Mouse (Mus musculus) left cerebral cortex, postnatal 36 days (tissue): ENCODE measurements around the gene Nme3. TPM values are rescaled to one million over a fixed set of nuclear protein-coding genes. Genes with fewer than 3 reads are reported as not detected.
A peak's percentile ranks its signal among the peaks of the same experiment; 100 is the strongest.

ENCODE experiments used
- DNase-seq, 2 experiments: peaks; one replicate each; pipeline ENCODE4 v3.0.0; 2021 to 2022; ENCODE audit warnings: low spot score in 2 of 2, mixed read lengths in 1 of 2
- intact Hi-C: fragments of 180-260 bp; cut with DNase I; formaldehyde crosslinking; loops from one replicate; pipeline ENCODE4 v1.15.1; 2025
- total RNA-seq, 2 experiments: library from RNA; stranded (reverse); gene quantifications; 2 replicates each; pipeline ENCODE4 v1.2.3; 2021

Gene Nme3
- total RNA-seq, 2 experiments from 2014 or later, result 41.4 to 54.3 TPM

DNA sequence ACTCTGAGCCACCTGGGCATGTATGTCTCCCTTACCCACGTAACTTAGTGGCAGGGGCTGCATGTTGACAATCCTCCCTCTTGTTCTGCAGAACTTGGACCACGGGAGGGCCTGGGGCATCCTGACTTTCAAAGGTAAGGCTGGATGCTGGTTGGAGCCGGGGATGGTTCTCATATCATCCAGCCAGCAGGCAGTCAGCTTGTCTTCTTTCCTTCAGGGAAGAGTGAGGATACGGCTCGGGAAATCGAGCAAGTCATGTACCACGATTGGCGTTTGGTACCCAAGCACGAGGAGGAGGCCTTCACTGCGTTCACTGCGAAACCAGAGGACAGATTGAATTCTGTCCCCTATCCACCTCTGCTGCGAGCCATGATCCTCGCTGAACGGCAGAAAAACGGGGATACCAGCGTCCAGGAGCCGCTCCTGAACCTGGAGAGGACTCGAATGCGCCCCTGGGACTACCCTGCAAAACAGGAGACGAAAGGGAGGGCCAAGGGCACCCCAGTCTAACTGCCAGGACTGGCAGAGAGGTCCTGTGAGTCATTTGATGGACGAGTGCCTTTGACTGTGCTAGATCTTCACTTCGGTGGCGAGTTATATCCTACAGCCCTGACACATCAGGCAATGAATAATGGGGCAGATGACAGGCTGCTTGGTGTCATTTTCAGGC lies 594 bp upstream of the Nme3 start:
- intact Hi-C loops, result no loop called here
- DNase-seq, result no peak

DNA sequence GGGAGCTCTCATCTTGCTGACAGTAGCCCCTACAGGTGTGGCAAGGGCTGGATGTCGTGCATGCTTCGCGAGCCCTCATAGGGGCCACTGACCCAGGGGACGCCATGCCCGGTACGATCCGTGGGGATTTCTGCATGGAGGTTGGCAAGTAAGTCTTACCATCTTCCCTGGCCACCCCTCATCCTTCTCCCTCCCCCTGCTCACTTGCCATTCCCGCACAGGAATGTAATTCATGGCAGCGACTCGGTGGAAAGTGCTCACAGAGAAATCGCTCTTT lies 631 bp downstream of the Nme3 start:
- intact Hi-C loops, result no loop called here
- no peak for DNase-seq

DNA sequence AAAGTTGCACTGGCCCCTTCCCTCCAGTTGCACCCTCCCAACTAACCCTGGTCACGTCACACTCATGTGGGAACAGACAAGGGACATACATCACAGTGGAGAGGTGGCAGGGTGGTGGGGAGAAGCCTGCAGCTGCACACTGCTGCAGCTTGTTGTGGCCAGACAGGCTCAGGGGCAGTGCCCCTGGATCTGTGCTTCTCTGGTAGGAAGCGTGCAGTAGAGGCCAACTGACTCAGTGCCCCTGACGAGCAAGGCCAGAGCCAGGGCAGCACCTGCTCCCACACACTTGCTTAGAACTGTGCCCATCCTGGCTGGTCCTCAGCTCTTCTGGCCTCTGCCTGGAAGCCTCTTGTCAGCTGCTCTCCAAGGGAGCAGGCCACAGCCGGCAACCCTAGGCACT lies 1.3 kb downstream of the Nme3 start:
- DNase-seq, result peak in 1 of 2 experiments; percentile 15
- intact Hi-C loops, result no loop called here

DNA sequence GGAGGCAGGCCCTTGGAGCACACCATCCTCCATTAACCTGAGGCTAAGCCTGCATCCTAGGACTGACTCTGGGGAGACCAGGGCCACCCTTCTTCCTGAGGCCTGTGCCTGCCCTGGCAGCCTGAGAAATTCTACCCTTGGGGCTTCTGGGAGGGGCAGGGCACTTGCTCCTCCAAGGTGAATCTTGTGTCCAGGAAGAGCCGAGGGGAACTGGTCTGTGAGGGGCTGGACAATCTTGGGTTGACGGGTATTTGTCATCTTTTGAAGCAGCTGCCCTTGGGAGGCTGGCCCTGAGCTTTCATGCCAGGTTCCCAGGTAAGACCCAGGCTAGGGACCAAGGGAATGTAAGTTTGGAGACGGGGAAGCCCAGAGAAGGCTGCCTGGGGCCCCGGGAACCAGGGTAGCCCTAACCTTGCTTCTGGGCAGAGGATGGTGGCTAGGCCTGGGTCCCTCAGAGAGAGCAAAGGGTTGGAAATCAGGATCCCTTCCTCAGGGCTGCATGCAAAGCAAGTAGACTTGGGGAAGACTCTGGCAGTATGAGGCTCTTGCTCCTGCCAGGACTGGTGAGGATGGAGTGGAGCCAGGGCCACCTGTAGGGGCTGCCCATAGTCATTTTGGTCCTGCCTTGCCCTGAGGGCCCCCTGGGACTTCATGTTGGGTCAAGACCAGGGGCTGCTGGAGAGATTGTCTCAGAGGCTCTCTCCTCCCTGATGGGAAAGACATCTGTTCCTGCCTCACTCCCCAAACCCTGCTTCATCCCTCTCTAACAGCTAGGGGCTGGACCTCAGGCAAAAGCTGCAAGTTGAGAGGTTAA lies 1.9 kb downstream of the Nme3 start:
- intact Hi-C loops, result no loop called here
- DNase-seq, result no peak

DNA sequence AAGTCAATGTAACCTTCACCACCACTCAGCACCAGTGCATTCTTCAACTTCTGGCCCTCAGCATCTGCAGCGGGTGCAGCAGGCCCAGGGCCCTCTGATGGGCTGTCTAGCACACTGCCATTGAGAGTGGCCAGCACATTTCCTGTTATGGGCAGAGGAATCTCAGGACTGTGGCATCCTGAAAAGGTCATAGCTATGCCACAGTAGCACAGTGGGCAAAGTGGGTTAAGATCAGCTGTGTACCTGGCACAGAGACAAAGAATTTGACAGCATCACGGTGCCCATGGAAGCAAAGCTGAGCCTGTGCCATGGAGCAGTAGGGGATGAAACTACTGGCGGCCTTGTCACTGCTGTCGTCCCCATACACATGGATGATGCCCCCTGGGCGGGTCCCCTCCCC lies 2.9 kb downstream of the Nme3 start:
- intact Hi-C loops, result no loop called here

DNA sequence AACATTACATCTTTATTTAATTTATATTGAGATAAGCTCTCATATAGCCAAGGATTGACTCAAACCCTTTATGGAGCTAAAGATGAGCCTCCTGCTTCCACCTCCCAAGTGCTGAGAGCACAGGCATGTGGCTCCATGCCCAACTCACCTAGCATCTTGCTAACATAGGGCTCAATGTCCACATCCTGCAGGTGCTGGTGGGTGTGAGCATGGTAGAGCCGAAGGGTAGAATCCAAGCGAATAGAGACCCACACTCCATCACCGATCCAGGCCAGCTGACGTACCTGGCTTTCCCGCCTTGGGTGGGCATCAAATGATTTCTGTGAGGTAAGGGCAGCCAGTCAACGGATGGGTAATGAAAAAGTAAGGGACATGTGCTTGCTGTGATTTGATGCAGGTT lies 3.7 kb downstream of the Nme3 start:
- intact Hi-C loops, result no loop called here

More for the DNA sequence above, 2.9 kb downstream of the Nme3 start:
- DNase-seq, result no peak

DNA sequence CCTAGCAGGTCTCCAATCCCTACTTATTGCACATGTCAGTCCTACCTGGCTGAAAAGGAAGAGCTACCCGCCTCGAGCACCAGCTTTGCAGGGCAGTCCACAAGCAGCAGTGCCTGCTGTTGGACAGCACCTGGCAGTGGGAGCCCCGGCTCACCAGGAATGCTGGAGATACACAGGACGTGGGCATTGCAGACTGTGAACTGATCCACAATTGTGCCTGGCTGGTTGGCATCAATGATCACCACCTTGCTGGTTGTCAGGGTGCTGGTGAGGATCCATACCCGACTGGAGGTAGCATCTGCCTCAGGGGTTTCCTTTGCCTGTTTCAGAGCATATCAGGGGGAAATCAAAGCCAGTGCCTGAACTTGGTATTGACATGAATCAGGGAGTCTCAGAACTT lies 5.8 kb downstream of the Nme3 start:
- intact Hi-C loops, result no loop called here

More for the DNA sequence above, 3.7 kb downstream of the Nme3 start:
- DNase-seq, result no peak

DNA sequence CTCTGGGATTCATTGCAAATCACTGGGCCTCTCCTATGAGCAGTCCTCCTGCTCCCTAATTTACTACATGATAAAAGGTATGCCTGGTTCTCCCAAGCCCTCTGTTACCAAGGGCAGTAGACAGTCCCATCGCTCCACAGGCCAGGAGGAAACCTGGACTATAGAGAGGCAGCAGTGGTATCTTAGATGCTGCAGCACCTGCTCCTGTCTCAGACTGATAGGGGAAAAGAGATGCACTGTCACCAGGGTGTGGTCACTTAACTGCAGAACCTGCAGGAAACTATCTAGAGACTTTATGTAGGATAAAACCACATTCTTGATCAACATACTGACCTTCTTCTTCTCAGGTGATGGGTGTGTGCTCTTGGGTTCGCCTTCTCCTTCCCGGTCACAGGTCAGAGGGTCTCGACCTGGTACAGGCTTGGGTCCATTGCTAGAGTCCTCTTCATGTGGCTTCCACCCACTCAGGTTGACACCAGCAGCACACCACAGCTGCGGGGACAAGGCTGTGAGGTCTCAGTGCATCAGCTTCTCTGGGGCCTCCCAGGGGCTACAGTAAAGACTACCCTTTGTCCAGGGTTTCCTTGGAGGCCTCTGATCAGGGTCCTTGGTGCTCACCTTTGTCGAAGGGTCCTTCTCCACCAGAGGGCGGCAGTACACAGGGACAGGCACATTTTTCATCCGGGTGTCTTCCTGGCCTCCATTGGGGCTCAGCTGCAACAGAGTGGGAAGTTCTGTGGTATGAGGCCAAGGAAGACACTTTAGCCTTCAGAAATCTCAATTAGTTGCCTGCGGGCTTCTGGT lies 6.6 kb downstream of the Nme3 start:
- peak in 1 of 2 experiments; percentile 15 for DNase-seq
- intact Hi-C loops, result no loop called here

More for the DNA sequence above, 5.8 kb downstream of the Nme3 start:
- no peak for DNase-seq

DNA sequence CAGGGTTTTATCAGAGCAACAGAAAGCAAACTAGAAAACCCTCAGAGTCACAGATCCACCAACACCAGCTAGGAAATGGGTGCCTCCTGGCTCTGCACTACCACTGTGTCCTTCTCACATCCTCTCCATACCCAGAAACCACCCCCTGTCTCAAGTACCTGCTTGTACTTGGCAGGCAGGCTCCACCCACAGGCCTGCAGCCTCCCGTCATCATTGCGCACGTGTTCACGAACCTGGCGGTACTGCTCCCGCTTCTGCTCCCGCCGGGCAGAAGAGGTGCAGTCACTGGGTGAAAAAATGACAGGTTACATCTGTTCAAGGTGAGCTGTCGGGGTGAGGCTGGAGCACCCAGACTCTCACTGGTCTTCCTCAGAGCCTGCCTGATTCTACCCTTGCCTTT lies 7.5 kb downstream of the Nme3 start:
- DNase-seq, result peak in 1 of 2 experiments; percentile 22
- intact Hi-C loops, result no loop called here

DNA sequence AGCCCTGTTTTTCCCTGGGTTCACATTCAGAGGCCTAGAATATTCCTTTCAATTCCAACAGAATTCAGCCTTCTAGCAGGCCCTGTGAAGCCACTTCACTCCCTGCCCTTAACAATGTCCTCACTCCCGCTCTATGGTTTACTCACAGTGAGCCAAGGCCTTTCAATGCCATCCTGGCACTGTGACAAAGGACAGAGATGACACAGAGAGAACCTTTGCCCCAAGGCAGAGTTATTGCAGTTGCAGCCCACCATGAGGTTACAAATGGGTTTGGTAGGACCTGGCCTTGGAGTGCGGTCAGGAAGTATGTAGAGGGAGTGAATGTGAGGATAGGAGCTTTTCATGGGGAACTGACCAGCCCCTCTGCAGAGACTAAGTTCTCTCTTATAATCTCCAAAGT lies 11.3 kb downstream of the Nme3 start:
- intact Hi-C loops, result no loop called here

DNA sequence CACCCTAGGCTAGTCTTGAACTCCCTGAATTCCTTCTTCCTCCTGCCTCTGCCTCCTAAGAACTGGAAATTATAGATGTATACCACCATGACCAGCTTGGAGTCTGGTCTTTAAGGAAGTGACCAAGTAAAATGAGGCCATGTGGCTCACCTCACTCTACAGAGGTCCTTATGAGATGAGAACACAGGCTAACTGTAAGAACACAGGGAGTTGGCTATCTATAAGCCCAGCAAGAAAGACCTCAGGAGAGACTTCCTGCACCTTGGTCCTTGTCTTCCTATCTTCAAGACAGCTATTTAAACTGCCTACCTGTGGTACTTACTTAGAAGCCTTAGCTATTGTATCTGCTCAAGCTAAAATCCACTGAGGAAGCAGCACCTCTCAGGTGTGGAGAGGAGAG lies 17.7 kb downstream of the Nme3 start:
- intact Hi-C loops, result no loop called here
- no peak for DNase-seq

More for the DNA sequence above, 11.3 kb downstream of the Nme3 start:
- DNase-seq, result no peak

DNA sequence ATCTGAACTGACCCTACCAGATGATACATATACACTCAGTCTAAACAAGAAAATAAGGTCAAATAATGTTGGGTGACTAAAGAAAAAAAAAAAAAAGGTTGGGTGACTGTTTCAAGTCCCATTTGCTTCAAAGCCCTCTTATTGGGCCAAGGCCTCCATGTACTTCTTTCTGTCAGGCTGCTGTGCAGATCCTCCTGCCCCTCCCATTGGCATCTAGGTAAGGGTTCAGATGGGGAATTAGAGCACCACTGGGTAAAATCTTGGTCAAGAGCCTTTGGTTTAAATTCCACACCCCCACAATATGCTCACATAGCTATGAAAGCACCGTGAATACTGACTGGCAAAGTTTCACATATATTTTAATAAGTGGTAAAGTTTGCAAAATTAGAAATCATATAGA lies 26.9 kb downstream of the Nme3 start:
- intact Hi-C loops, result no loop called here
- no peak for DNase-seq

DNA sequence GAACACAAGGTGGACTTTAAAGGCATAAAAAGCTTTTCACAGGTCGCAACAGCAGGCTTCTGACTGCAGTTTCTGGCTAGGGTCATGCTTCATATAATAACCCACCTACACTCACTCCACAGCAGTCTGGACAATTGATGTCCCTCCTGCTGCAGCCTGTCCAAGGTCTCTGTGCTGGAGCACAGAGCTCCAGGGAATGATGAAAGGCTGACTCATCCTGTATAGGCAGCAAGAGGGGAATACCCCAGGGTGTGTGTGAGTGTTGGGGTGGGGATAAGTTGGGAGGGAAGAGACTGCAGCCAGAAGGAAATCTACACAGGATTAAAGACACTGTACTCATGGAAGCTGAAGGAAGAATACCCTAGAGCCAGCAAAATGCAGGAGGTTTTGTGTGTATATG lies 33.2 kb downstream of the Nme3 start:
- intact Hi-C loops, result no loop called here
- DNase-seq, result no peak

DNA sequence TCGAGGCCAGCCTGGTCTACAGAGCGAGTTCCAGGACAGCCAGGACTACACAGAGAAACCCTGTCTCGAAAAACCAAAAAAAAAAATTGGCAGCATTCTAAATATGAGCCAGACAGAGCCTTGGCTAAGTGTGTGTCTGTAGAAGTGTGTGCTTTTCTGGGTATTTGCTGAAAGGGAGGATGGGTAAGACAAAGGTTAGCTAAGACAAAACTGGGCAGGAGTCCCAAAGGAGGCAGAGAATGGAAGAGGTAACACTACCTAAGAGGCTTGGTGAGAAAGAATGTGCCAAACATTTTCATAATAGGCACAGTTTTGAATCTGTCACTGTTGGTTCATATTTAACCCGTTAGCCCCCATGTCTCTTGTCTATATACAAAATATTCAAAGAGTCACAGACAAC lies 36.1 kb downstream of the Nme3 start:
- DNase-seq, result no peak
- intact Hi-C loops, result no loop called here

DNA sequence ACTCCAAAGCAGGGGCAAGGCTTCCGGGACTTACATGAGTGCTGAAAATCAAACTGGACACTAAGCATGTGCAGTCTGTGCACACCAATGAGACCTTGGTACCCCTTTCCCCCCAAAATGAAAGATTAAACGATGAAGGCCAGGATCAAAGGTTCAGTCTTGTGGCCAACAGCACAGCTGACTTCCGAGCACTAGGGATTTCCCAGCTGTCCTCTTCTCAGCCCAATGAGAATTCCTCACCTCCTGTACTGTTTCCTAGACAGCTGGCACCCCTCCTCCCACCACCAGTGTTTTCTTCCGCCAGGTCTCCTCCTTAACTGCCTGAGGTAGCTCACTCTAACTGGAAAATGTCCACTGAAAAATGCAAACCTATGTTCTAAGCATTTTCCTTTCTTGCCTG lies 36.9 kb downstream of the Nme3 start:
- intact Hi-C loops, result no loop called here
- no peak for DNase-seq

DNA sequence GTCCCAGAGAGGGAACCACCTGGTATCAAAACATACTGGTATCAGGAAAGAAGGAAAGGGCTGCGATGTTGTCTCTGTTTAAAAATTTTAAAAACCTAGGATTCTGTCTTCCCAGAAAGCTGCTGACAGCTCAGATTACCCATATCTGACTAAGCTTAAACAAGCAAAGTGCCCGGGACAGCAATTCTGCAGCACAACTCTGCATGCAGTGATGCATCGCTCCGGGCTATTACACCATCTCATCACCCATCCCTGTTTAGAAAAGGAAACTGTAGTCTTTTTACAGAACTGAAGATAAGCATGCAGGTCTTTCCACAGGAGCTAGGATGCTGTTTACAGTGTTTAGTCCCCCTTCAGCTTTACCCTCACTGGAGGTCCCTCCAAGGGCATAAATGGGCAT lies 38.6 kb downstream of the Nme3 start:
- DNase-seq, result no peak
- intact Hi-C loops, result loop anchor here (5.0 kb wide), 1 partner anchor 82 kb away; the partner anchor contains the start of genes Cramp1l and Ift140

DNA sequence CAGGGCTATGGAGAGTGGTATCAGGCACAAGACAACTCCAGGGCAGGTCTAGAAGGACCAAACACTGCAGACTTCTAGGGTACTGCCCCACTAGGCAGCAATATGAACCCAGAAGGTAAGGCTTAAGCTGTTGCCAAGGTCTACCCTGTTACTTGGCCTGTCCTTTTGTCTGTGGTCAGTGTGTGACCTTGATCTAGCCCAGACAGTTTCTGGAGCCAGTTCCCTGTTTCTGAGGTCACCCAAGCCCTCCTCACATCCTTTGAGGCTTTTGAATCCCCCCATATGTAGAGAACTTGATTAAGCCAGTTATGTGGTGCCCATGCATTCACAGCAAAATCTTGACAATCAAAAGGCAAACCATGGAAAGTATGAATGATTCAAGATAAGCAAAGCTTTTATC lies 39.4 kb downstream of the Nme3 start:
- intact Hi-C loops, result loop anchor here (2.0 to 5.0 kb wide), 2 partner anchors 25 to 82 kb away; partner anchors contain the start of genes Cramp1l, Ift140 and Jpt2
- no peak for DNase-seq

DNA sequence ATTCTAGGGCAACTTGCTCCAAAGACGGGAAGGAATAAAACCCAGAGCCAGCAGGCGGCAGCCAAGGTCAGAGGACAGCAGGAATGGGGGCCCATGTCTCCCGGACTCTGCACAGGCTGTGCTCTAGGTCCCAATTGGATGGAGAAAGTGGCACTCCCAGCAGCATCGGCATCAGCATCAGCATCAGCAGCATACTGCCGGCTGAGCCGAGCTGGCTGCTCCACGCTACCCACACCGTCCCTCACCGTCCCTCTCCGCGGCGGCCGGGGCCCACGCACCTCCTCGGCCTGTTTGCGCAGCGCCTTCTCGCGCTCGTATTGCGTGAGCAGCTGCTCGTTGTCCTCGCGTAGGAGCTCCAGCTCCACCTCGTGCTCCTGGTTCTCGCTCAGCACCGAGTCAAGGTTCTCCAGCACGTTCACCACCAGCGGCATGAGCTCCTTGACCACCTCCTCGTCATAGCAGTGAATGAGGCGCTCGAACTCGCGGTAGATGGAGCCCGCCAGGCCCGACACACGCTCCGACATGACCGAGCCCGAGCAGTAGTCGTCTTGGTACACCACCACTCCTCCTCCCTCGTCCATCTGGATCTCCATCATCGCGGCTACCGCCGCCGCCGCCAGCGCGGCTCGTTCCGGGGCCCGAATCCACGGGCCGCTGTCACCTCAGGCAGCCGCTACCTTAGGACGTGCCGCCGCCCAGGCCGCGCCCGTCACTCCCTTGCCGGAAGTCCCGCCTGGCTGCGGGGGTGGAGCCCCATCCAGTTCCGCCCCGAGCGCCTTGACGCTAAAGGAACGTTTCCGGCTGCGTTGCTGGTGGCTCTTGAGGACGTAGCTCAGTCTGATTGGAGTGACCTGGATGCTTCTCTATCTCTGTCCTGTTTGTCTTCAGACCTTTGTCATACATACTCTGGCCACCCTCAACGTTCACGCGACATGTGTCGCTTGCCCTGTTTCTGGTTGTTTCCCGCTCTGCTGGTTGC lies 40.2 kb downstream of the Nme3 start, which contains the start of gene Mapk8ip3:
Gene Mapk8ip3, minus strand, starts transcription at position 719 of the 979 bp plus-strand sequence.
- intact Hi-C loops, result loop anchor here (2.0 to 5.0 kb wide), 2 partner anchors 24 to 81 kb away; partner anchors contain the start of genes Cramp1l, Ift140 and Jpt2

DNA sequence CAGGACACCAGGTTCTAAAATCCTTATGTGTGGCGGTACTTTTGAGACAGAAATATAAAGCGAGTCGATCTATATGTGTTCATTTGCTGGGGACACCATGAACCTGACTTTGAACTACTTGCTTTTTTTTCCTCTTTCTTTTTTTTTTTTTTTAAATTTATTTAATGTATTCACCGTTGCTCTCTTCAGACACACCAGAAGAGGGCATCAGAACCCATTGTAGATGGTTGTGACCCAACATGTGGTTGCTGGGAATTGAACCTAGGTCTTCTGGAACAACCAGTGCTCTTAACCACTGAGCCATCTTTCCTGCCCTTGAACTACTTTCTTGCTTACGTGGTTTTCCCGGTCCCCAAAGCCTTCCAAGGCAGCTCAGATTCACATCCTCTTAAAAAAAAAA lies 41.0 kb downstream of the Nme3 start:
- intact Hi-C loops, result loop anchor here (2.0 to 5.0 kb wide), 2 partner anchors 24 to 80 kb away; partner anchors contain the start of genes Cramp1l, Ift140 and Jpt2
- no peak for DNase-seq

More for the DNA sequence above, 40.2 kb downstream of the Nme3 start, which contains the start of gene Mapk8ip3:
- DNase-seq, result peak; percentile 96 to 97
